Mouse (Mus musculus) cerebellum, postnatal 36 days (tissue): Measurements from ENCODE around the gene Inhbb.

Source experiments
- DNase-seq, 2 experiments: peaks; one replicate each; pipeline ENCODE4 v3.0.0; 2021 to 2022; ENCODE audit warnings: mixed read lengths in 2 of 2

Inhbb gene

DNA sequence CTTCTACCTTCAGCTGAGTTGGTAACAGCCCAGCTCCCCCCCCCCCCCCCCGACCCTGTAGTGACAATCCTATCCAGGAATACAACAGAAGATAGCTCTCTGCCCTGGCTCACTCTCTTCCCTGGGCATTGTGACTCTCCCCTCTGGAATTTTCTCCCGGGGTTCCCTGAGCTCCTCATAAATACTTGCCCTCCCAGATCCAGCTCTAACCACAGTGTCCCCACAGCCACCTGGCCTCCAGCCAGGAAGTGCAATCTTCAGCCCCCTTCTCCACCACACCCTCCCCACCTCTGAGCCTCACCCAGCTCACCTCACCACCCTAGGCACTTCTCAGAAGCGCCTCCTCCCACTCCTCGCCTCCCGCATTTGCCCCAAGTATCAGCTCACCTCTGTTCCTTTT lies 46.7 kb downstream of the Inhbb start:
- no peak for DNase-seq

DNA sequence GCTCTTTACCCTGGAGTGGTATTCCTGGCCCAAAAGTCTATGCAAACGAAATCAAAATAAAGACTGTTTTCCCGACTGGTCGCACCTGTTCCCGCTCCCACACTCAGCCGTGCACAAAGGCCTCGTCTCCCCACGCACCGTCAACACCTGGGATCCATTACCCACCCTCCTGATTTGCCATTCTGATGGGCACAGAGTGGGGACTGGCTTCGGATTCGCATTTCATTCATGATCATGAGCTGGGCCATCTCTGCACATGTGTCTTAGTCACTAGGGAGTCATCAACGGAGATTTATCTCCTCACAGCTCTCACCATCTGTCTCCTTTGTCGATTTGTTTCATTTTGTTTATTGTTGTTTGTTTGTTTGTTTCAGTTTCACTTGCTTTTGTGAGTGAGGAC lies 54.5 kb downstream of the Inhbb start:
- DNase-seq, result no peak

DNA sequence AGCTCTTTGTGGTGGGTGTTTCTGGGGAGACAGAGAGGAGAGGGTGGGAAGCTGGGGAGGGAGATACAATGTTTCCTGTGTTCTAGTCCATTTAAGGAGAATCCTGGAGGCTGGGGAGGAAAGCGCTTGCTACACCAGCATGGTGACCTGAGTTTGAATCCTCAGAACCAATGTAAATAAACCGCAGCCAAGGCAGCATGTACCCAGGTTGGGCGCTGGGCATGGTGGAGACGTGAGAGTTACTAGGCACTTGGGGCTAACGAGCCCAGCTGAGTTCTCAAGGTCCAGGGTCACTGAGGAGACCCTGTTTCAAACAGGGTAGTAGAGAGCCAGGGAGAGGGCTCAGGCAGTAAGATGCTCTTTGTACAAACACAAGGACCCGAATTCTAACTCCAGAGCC lies 55.7 kb downstream of the Inhbb start:
- DNase-seq, result no peak
